Mouse (Mus musculus): Measurements from ENCODE around the gene Vopp1. TPM values are rescaled to one million over a fixed set of nuclear protein-coding genes. Genes with fewer than 3 reads are reported as not detected.

The Vopp1 gene
- polyA plus RNA-seq, 1 experiment: 52.2 TPM

DNA sequence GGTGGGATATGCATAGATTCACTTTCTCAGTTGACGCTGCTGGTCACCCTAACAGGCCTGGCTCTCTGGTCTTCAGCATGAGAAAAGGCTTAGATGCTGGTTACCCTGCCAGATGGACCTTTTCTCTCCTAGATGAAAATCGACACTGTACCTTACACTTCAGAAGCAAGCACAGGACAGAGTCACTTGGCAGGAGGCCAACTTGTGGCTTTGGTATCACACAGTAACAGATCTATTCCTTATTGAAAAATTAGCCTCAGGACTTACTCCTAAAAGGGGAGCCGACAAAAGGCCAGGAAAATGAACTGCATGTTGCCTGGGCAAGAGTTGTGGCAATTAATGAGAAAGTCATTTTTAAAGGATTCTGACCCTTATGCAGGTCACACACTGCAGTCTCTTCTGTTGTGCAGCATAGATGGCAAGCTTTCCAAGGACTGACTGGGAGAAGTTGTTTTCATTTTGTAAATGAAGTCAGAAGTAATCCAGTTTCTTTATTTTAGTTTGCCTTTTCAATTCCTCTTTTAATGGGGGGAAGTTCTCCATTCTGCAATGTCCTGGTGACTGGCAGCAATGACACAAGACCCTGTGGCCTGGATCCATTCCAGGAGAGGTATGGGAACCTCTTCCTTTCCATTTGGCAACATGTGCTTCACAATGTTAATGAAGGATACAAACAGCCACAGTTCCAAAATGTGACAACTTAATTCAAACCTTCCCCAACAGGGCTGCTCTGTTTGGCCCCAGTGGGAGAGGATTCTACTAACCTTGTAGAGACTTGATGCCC is 59.7 kb downstream of the Vopp1 start:
- Histone ChIP-seq H3K4me1 (ENCODE audit: control insufficient read depth, insufficient read depth, low read length) (no peaks in the 10 kb centered on the region), H3K4me3 (ENCODE audit: insufficient read depth, low read length) (no peak overlapping the region), H3K27ac (ENCODE audit: insufficient read depth, low read length) (no peak overlapping the region)
- TF ChIP-seq CTCF (IDR thresholded peaks at IDR 0.05; ENCODE audit: borderline replicate concordance, insufficient read depth, low read length): no peak
- no peak for TF ChIP-seq POLR2A (IDR thresholded peaks at IDR 0.05; ENCODE audit: low read depth, low read length)

DNA sequence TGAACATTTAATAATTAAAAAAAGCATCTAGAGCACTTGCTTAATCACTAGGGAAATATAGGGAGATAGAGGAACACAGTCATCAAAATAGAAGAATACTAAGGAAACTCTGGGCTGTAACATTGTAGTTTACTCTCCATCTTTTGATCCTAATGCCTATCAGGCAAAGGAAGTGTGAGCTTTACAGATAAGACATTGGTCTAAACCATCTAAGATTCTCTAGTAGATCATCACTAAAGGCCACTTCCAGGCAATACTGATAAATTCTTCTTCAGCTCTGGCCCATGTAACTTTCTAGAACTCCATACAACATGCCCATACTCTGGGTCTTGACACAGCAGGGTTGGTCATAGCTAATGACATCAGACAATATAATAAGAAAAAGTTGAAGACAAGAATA is 61.9 kb downstream of the Vopp1 start:
- Histone ChIP-seq H3K27ac (ENCODE audit: insufficient read depth, low read length) (no peak overlapping the region), H3K4me3 (ENCODE audit: insufficient read depth, low read length) (no peak overlapping the region), H3K4me1 (ENCODE audit: control insufficient read depth, insufficient read depth, low read length) (no peaks in the 10 kb centered on the region)
- TF ChIP-seq CTCF (IDR thresholded peaks at IDR 0.05; ENCODE audit: borderline replicate concordance, insufficient read depth, low read length) (no peak), POLR2A (IDR thresholded peaks at IDR 0.05; ENCODE audit: low read depth, low read length) (no peak)

DNA sequence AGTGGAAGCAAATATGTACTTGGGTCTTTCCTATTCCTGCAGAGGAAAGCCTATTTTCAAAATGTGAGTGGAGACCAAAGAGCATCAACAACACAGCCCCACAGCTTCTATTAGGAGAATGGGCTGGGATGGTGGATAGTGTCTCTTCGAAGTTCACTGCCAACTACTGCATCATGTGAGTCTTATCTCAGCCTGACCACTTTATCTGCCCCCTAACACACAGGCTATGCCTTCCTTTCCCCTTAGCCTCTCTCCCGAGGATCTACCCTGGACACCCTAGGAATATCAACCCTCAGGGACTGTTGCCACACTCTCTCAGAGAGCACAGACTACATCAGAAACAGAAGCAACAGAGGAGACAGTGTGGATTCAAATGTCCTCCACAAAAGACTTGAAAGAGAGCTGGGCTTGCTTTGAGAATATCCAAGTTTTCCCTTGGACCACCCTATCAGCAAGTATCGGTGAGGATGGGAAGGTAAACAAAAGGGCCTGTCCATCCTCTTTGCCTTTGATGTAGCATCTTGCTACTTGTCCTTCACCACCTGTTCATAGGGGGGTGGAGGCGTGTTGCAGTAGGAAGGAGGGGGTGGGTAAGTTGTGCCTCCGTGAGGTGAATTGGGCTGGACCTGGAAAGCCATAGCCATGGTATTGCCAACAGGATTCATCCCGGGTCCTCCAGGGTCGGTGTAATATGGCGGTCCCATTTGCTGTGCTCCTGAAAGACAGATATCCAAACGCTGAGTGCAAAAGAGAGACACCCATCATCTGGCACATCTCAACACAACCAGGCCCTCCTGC is 70.8 kb downstream of the Vopp1 start:
- Histone ChIP-seq H3K4me3 (ENCODE audit: insufficient read depth, low read length) (no peak overlapping the region), H3K4me1 (ENCODE audit: control insufficient read depth, insufficient read depth, low read length) (no peaks in the 10 kb centered on the region), H3K27ac (ENCODE audit: insufficient read depth, low read length) (no peak overlapping the region)
- TF ChIP-seq CTCF (IDR thresholded peaks at IDR 0.05; ENCODE audit: borderline replicate concordance, insufficient read depth, low read length): no peak
- TF ChIP-seq POLR2A (IDR thresholded peaks at IDR 0.05; ENCODE audit: low read depth, low read length): no peak

DNA sequence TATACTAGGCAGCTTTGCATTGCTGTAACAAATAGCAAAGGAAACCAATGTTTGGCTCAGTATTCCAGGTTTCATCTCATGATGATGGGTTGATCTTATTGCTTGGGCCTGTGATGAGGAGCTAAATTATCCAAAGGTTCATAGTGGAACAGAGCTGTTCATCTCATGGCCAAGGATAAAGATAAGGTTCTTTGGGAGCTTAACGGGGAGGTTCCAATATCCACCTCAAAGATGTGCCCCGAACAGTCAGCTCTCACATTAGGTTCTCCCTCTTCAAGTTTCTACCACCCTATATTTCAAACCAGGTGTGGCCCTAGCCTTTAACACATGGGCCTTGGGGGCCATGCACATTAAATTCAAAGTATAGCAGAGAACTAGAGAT is 79.2 kb downstream of the Vopp1 start:
- no peak overlapping the region for H3K4me3 ChIP-seq (ENCODE audit: insufficient read depth, low read length)
- no peaks in the 10 kb centered on the region for H3K4me1 ChIP-seq (ENCODE audit: control insufficient read depth, insufficient read depth, low read length)
- TF ChIP-seq POLR2A (IDR thresholded peaks at IDR 0.05; ENCODE audit: low read depth, low read length): no peak
- no peak for TF ChIP-seq CTCF (IDR thresholded peaks at IDR 0.05; ENCODE audit: borderline replicate concordance, insufficient read depth, low read length)
- no peak overlapping the region for H3K27ac ChIP-seq (ENCODE audit: insufficient read depth, low read length)

DNA sequence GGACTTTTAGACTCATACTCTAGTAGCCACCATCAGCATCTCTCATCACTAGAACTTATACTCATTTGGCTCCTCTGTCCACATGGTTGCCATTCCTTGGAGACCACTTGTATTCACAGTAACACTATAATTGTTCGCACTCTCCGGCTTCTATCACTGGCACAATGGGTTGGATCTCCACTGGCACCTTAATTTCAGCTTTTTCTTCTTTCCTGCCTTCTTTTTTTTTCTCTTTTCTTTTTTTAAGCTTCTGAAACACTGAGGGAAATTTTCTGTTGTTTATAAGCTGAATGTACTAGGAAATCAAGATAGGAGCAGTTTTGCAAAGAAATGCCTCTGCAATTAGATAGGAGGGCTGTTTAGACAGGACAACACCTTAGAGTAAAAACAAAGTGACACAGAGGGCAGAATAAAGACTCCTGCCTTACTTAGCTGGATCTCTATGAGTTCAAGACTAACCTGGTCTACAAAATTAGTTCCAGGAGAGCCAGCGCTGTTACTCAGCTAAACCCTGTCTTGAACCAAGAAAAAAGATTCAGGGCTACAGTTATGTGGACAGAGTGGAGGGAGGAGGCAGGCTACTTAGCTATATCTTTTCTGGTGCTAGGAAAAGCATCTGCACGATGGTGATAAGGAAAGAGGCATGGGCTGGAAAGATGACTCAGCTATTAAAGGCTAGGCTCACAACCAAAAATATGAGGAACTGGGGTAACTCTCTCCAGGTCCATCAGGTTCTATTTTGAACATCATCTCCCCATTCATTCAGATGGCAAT is 79.8 kb downstream of the Vopp1 start:
- H3K4me3 ChIP-seq (ENCODE audit: insufficient read depth, low read length): no peak overlapping the region
- no peaks in the 10 kb centered on the region for H3K4me1 ChIP-seq (ENCODE audit: control insufficient read depth, insufficient read depth, low read length)
- H3K27ac ChIP-seq (ENCODE audit: insufficient read depth, low read length): no peak overlapping the region
- TF ChIP-seq POLR2A (IDR thresholded peaks at IDR 0.05; ENCODE audit: low read depth, low read length) (no peak), CTCF (IDR thresholded peaks at IDR 0.05; ENCODE audit: borderline replicate concordance, insufficient read depth, low read length) (no peak)

DNA sequence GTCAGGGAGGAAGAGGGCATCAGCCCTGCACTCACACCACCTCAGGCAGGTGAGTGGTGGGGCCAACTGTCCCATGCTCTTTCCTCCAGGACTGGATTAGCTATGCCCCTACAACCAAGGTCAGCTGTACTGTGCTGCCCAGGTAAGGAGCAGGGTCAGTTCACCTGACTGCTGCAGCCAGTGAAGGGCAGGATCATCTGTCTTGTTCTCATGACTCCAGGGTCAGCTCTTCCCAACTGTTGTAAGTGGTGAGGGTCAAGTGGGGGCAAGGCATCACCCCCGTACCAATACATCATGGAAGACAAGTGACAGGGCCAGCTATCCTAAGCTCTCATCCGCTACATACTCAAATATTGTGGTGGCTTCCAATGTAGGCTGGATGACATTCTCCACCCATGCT is 80.8 kb downstream of the Vopp1 start:
- no peak overlapping the region for H3K4me3 ChIP-seq (ENCODE audit: insufficient read depth, low read length)
- TF ChIP-seq POLR2A (IDR thresholded peaks at IDR 0.05; ENCODE audit: low read depth, low read length): no peak
- no peak for TF ChIP-seq CTCF (IDR thresholded peaks at IDR 0.05; ENCODE audit: borderline replicate concordance, insufficient read depth, low read length)
- no peaks in the 10 kb centered on the region for H3K4me1 ChIP-seq (ENCODE audit: control insufficient read depth, insufficient read depth, low read length)
- no peak overlapping the region for H3K27ac ChIP-seq (ENCODE audit: insufficient read depth, low read length)

DNA sequence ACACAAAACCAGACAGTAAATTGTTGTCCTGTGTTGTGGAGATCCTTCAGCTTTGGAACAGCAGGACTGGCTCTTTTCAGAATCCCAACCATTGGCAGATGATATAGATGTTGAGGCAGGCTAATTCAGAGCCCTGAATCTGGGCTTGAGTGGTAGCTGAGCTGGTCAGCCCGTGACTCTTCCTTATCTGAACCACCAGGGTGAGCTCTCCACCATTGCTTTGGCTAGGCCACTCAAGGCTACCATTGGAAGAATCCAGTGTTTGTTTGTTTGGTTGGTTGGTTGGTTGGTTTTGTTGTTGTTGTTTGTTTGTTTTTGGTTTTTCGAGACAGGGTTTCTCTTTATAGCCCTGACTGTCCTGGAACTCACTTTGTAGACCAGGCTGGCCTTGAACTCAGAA is 81.6 kb downstream of the Vopp1 start:
- Histone ChIP-seq H3K4me3 (ENCODE audit: insufficient read depth, low read length) (no peak overlapping the region), H3K4me1 (ENCODE audit: control insufficient read depth, insufficient read depth, low read length) (no peaks in the 10 kb centered on the region), H3K27ac (ENCODE audit: insufficient read depth, low read length) (no peak overlapping the region)
- TF ChIP-seq POLR2A (IDR thresholded peaks at IDR 0.05; ENCODE audit: low read depth, low read length) (no peak), CTCF (IDR thresholded peaks at IDR 0.05; ENCODE audit: borderline replicate concordance, insufficient read depth, low read length) (peak; percentile 41; the same call in 1 of the 2 replicates)

DNA sequence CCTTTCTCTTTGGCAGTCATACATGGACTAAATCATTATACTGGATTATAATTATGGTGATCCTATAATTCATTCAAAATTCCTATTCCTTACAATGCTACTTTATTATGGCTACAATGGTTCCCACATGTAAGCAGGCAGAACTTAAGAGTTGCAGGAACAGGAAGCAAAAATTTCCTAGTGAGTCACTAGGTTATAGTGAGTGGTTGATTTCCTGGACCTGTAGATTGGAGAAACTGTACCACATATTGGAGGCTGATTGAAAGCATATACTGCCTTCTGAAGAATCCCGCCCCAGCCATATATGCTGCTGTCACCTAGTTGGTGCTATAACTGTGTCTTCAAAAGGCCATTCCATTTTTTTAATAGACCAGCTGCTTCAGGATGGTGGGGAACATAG is 82.2 kb downstream of the Vopp1 start:
- no peak overlapping the region for H3K4me3 ChIP-seq (ENCODE audit: insufficient read depth, low read length)
- TF ChIP-seq CTCF (IDR thresholded peaks at IDR 0.05; ENCODE audit: borderline replicate concordance, insufficient read depth, low read length): no peak
- no peak for TF ChIP-seq POLR2A (IDR thresholded peaks at IDR 0.05; ENCODE audit: low read depth, low read length)
- no peak overlapping the region for H3K27ac ChIP-seq (ENCODE audit: insufficient read depth, low read length)
- H3K4me1 ChIP-seq (ENCODE audit: control insufficient read depth, insufficient read depth, low read length): no peaks in the 10 kb centered on the region

DNA sequence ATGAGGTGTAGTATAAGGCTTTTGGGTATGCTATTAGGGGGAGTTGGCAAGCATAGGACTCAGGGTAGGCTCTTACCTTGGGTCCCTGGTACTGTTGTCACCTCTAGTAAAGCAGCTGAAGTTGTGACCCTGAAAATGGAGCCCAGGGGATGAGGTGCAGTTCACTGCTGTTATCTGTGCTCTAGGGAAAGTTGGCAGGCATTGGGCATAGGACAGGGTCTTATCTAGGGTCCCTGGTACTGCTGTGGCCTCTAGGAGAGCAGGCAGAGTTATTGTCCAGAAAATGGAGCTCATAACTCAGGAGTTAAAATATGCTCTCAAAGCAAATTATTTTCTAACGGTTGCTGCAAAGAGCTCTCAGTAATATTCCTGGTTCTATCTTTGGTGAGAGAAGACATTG is 103.6 kb downstream of the Vopp1 start:
- no peak overlapping the region for H3K27ac ChIP-seq (ENCODE audit: insufficient read depth, low read length)
- no peak for TF ChIP-seq POLR2A (IDR thresholded peaks at IDR 0.05; ENCODE audit: low read depth, low read length)
- TF ChIP-seq CTCF (IDR thresholded peaks at IDR 0.05; ENCODE audit: borderline replicate concordance, insufficient read depth, low read length): no peak
- no peaks in the 10 kb centered on the region for H3K4me1 ChIP-seq (ENCODE audit: control insufficient read depth, insufficient read depth, low read length)
- no peak overlapping the region for H3K4me3 ChIP-seq (ENCODE audit: insufficient read depth, low read length)
